Mouse (Mus musculus) left cerebral cortex, adult 6 months (tissue): Measurements from ENCODE around the gene Mrps36. TPM values are rescaled to one million over a fixed set of nuclear protein-coding genes. Genes with fewer than 3 reads are reported as not detected.

Source experiments
- long read RNA-seq, 2 experiments: library from polyadenylated mRNA; unstranded; transcript quantifications; one replicate each; pipeline ENCODE4 v2.0.0; 2019 to 2020
- polyA plus RNA-seq: library from polyadenylated mRNA; unstranded; fragments of <200 nt; fragmentation: Nextera tagmentation; gene quantifications from 2 replicates; pipeline ENCODE4 v1.2.3, GENCODE M21; 2021

The Mrps36 gene
- polyA plus RNA-seq: 222 and 261 TPM in 2 replicates
- long read RNA-seq, experiment 1, transcript Mrps36-203 (4 exons, 701 nt): major isoform, 18 of 27 reads
- long read RNA-seq, experiment 1, partial matches to known transcripts: 1 of 27 reads
- long read RNA-seq, experiment 1, other reads (novel, unspliced or antisense): 3 of 27 reads
- long read RNA-seq, experiment 2, transcript Mrps36-203 (4 exons, 701 nt): major isoform, 105 of 139 reads
- long read RNA-seq, experiment 2, transcript Mrps36-202 (4 exons, 571 nt): minor isoform, 18 of 139 reads
- long read RNA-seq, experiment 2, partial matches to known transcripts: 1 of 139 reads
- long read RNA-seq, experiment 2, other reads (novel, unspliced or antisense): 9 of 139 reads

DNA sequence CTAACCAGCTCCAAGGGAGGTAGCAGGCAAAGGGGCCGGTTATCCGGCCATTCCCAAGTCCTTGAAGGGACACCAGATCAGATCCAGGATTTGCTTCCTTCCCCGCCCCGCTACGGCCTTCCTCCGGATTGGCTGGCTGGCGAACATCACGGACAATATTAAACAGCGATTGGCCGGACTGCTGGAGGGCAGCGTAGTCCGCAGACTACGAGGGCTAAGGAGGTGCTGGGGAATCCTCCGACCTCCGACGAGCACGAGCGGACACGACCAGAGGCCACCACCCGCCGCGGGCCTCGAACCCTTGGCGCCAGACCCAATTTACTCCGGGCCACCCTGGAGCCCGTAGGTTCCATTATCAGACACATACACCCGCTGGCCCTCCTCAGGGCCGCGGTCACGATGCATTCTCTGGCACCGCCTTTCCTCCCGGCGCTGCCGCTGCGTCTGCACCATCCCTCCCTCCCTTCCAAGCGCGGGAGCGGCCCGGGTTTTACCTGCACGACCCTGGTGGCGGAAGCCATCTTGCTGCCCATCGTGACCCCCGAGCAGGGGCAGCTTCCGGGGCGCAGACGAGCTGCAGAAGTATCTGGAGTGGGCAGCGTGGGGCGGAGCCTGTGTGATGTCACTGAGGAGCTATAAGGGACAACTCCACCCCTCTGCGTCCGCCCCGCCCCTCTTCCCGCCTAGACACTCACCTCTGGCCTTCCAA lies at the start of gene Mrps36:
Gene Mrps36, minus strand, starts transcription at position 624 of the 709 bp plus-strand sequence.

GRCm38 (mm10) chr13:100786414-100786867 lies 42.0 kb upstream of the Mrps36 start, which contains the start of gene Ccnb1:
Ccnb1 (minus strand) TSS chr13:100786570.

DNA sequence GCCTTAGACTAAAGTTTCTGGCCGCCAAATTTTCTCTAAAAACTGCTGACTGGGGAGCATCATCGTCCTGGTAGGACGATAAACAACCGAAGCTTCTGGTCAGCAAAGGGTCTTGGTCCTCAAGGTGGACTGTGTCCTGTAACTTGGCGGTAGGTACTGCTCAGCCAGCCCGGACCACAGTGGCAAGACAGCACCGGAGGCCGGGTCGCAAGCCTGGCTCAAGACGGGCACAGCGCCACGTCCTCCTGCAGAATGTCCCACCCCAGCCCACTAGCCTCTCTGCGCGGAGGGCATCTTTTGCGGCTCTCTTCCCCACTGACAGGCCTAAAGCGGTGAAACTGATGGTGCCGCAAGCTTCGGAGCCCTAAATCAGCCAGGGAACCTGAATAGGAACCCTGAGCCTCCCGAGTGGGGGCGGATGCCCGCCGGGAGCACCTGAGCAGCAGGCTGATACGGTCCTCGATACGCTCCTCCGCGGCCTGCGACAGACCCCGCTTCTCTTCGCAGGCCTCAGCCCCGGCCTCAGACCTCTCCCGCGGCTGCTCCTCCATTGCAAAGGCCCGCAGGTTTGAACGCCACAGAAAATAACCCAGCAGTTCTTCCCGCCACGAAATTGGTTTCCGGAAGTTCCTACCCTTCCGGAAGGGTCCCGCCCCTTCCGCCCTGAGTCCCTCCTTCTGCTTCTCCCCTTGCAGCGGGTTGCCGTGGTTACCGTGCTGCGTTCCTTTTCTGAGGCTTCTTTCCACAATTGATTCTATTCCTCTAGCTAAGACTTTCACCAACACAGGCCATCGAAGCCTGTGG lies 31.0 kb upstream of the Mrps36 start, which contains the start of gene Cenph:
Gene Cenph, minus strand, starts transcription at position 648 of the 804 bp plus-strand sequence.

GRCm38 (mm10) chr13:100730861-100731176 lies 13.6 kb downstream of the Mrps36 start, which contains the start of gene Cdk7:
Cdk7 (minus strand) TSS chr13:100730939.

Other genes with a start within 250 kb of the Mrps36 start
- gene Ocln, start 191.9 kb downstream of the Mrps36 start, polyA plus RNA-seq: 4.1 and 4.5 TPM in 2 replicates
- 0.28 and 0.75 TPM in 2 replicates for gene Marveld2, start 127.7 kb downstream of the Mrps36 start, polyA plus RNA-seq
- 166 and 217 TPM in 2 replicates for gene Ak6, start 93.7 kb downstream of the Mrps36 start, polyA plus RNA-seq
- gene Rad17, start 93.6 kb downstream of the Mrps36 start, polyA plus RNA-seq: 6.0 and 7.5 TPM in 2 replicates
- gene Taf9, start 93.1 kb downstream of the Mrps36 start, polyA plus RNA-seq: 30.1 and 30.3 TPM in 2 replicates
- 0.54 and 1.4 TPM in 2 replicates for gene Ccdc125, start 74.9 kb downstream of the Mrps36 start, polyA plus RNA-seq
- 26.7 and 28.8 TPM in 2 replicates for gene Cdk7, start 13.7 kb downstream of the Mrps36 start, polyA plus RNA-seq
- gene Cenph, start 31.2 kb upstream of the Mrps36 start, polyA plus RNA-seq: 0.75 and 1.1 TPM in 2 replicates
- gene Ccnb1, start 41.9 kb upstream of the Mrps36 start, polyA plus RNA-seq: 2.0 and 2.3 TPM in 2 replicates
- gene Slc30a5, start 88.8 kb upstream of the Mrps36 start, polyA plus RNA-seq: 21.1 TPM in 2 replicates